Comparison of ENCODE assay signal across 19 mouse cellular contexts in the genomic region with DNA sequence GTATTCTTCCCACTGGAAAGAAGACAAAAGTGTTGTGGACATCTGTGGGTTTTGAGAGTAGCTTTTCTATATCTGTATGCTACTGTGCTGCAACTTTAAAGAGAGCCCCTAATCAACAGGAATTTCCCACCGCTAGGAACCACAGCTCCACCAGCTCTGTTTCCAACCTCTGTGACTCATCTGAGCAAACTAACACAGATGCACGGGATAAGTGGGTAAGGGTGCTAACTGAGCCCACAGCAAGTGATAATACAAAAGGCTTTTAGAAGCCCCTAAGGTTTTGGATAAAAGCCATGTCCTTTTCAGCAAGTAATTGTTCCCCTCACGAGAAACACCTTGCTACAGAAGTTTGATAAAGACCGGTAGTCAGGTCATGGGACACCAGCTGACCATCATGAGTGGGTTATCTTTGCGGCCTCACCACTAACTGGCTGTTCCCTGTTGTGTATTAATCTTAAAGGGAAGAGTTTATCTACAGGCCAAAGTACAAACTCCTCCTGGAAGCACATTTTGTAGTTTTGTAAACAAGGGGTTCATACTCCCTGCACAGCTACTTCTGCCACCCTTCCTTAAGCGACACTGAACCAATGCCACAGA. TPM values are rescaled to one million over a fixed set of nuclear protein-coding genes. Genes with fewer than 3 reads are reported as not detected.
DNase-seq lines count a peak whose midpoint lies in the region; ATAC-seq and TF ChIP-seq lines count a peak whose summit lies in the region.
"Had no signal": no experiment of that assay in that cellular context is flagged by ENCODE, and none has a peak within 500 bp of the region (broad histone marks: within the 10 kb centered on the region; RNA-seq: fewer than 3 reads in every experiment).

No protein-coding gene starts in this region.

- peaks cover 33% of the 10 kb centered on the region for H3K4me1 ChIP-seq in heart, embryonic 12.5 days (replicated peaks)
- peaks cover 31% of the 10 kb centered on the region for H3K4me1 ChIP-seq in heart, postnatal 0 days (ENCODE audit: control insufficient read depth, insufficient read depth)
- H3K4me1 ChIP-seq in stomach, postnatal 0 days (replicated peaks; ENCODE audit: control insufficient read depth, insufficient read depth), result no peaks in the 10 kb centered on the region
- peaks cover 2% of the 10 kb centered on the region; the same call in 1 of the 2 replicates for H3K4me1 ChIP-seq in hindbrain, embryonic 12.5 days
- H3K4me1 ChIP-seq: embryonic facial prominence, embryonic 10.5 days had no signal

- no peak for TF ChIP-seq CTCF in heart, postnatal 0 days (IDR thresholded peaks at IDR 0.05; ENCODE audit: low read depth)
- TF ChIP-seq CTCF in stomach, postnatal 0 days (IDR thresholded peaks at IDR 0.05; ENCODE audit: low read depth), result no peak

- no peaks in the 10 kb centered on the region for H3K27me3 ChIP-seq in heart, embryonic 12.5 days (replicated peaks)
- no peaks in the 10 kb centered on the region for H3K27me3 ChIP-seq in heart, postnatal 0 days (ENCODE audit: control insufficient read depth, insufficient read depth, low read length)
- no peaks in the 10 kb centered on the region for H3K27me3 ChIP-seq in stomach, postnatal 0 days (ENCODE audit: control insufficient read depth, insufficient read depth, low read length)
- no peaks in the 10 kb centered on the region for H3K27me3 ChIP-seq in hindbrain, embryonic 12.5 days
- H3K27me3 ChIP-seq: CH12.LX; forebrain, embryonic 15.5 days; Patski had no signal

- no peaks in the 10 kb centered on the region for H3K9me3 ChIP-seq in heart, embryonic 12.5 days (replicated peaks)
- H3K9me3 ChIP-seq in heart, postnatal 0 days (replicated peaks; ENCODE audit: control insufficient read depth, low read length), result no peaks in the 10 kb centered on the region
- H3K9me3 ChIP-seq in stomach, postnatal 0 days (ENCODE audit: control insufficient read depth, low read length), result no peaks in the 10 kb centered on the region
- H3K9me3 ChIP-seq in hindbrain, embryonic 12.5 days (replicated peaks), result no peaks in the 10 kb centered on the region
- H3K9me3 ChIP-seq: embryonic facial prominence, embryonic 10.5 days; forebrain, embryonic 15.5 days; limb, embryonic 10.5 days had no signal

- H3K4me2 ChIP-seq in heart, embryonic 12.5 days, result 0 out of 2 replicates have a peak overlapping the region, but pooled peaks have one; percentile 3
- H3K4me2 ChIP-seq in heart, postnatal 0 days (ENCODE audit: low read depth, low read length), result no peak overlapping the region
- no peak overlapping the region for H3K4me2 ChIP-seq in stomach, postnatal 0 days (replicated peaks; ENCODE audit: low read depth)
- H3K4me2 ChIP-seq in hindbrain, embryonic 12.5 days (replicated peaks), result no peak overlapping the region
- H3K4me2 ChIP-seq: forebrain, embryonic 15.5 days; lung, embryonic 14.5 days had no signal

- no peak overlapping the region for H3K4me3 ChIP-seq in heart, embryonic 12.5 days
- H3K4me3 ChIP-seq in heart, postnatal 0 days (ENCODE audit: low read depth, low read length), result no peak overlapping the region
- no peak overlapping the region for H3K4me3 ChIP-seq in stomach, postnatal 0 days (ENCODE audit: low read depth, low read length)
- no peak overlapping the region for H3K4me3 ChIP-seq in hindbrain, embryonic 12.5 days
- H3K4me3 ChIP-seq: embryonic facial prominence, embryonic 10.5 days; erythroblast, embryonic 14.5 days; forebrain, embryonic 15.5 days; limb, embryonic 10.5 days had no signal

- no peak overlapping the region for H3K9ac ChIP-seq in heart, embryonic 12.5 days
- H3K9ac ChIP-seq in heart, postnatal 0 days (replicated peaks; ENCODE audit: low read depth, low read length), result no peak overlapping the region
- H3K9ac ChIP-seq in stomach, postnatal 0 days (ENCODE audit: low read length), result no peak overlapping the region
- H3K9ac ChIP-seq in hindbrain, embryonic 12.5 days, result no peak overlapping the region
- H3K9ac ChIP-seq: forebrain, embryonic 15.5 days; lung, embryonic 14.5 days had no signal

- H3K36me3 ChIP-seq in heart, embryonic 12.5 days, result no peaks in the 10 kb centered on the region
- no peaks in the 10 kb centered on the region for H3K36me3 ChIP-seq in heart, postnatal 0 days (replicated peaks; ENCODE audit: control insufficient read depth, insufficient read depth, low read length)
- no peaks in the 10 kb centered on the region for H3K36me3 ChIP-seq in stomach, postnatal 0 days (ENCODE audit: control insufficient read depth, insufficient read depth, low read length)
- H3K36me3 ChIP-seq in hindbrain, embryonic 12.5 days, result no peaks in the 10 kb centered on the region
- H3K36me3 ChIP-seq: embryonic facial prominence, embryonic 10.5 days; forebrain, embryonic 15.5 days; limb, embryonic 10.5 days had no signal

- peak overlapping the region; percentile 68; the same call in 1 of the 2 replicates for H3K27ac ChIP-seq in heart, embryonic 12.5 days (ENCODE audit: poor library complexity, severe bottlenecking)
- peak overlapping the region; percentile 79 for H3K27ac ChIP-seq in heart, postnatal 0 days (ENCODE audit: low read depth)
- H3K27ac ChIP-seq in stomach, postnatal 0 days (replicated peaks), result no peak overlapping the region
- H3K27ac ChIP-seq in hindbrain, embryonic 12.5 days, result no peak overlapping the region
- H3K27ac ChIP-seq: embryonic facial prominence, embryonic 10.5 days; forebrain, embryonic 15.5 days; hindbrain, postnatal 0 days; limb, embryonic 10.5 days had no signal

- TF ChIP-seq EP300 in heart, postnatal 0 days (IDR thresholded peaks at IDR 0.05; ENCODE audit: low read depth), result peak; percentile 100
- no peak for TF ChIP-seq EP300 in stomach, postnatal 0 days (optimal IDR thresholded peaks at IDR 0.05)

- WGBS in heart, embryonic 12.5 days, result 31% methylated on average over 6 of the region's 6 CpGs
- 29% methylated on average over 6 of the region's 6 CpGs for WGBS in heart, postnatal 0 days
- 65% methylated on average over 6 of the region's 6 CpGs for WGBS in stomach, postnatal 0 days
- WGBS in hindbrain, embryonic 12.5 days, result 88% methylated on average over 6 of the region's 6 CpGs

- ATAC-seq in heart, embryonic 12.5 days (ENCODE audit: insufficient number of reproducible peaks, low FRiP score), result peak; percentile 25; the same call in 1 of the 2 replicates
- peak; percentile 90 for ATAC-seq in heart, postnatal 0 days (ENCODE audit: insufficient read depth, low read depth)
- ATAC-seq in stomach, postnatal 0 days (ENCODE audit: low FRiP score, low TSS enrichment), result peak; percentile 67
- ATAC-seq in hindbrain, embryonic 12.5 days (ENCODE audit: low FRiP score), result no peak
- ATAC-seq: forebrain, embryonic 15.5 days; hindbrain, postnatal 0 days; Patski had no signal

- peak; percentile 53 to 56 for DNase-seq in kidney, postnatal 25 days
- no peak for DNase-seq in kidney, postnatal 10 days
- DNase-seq in heart, postnatal 0 days (ENCODE audit: low spot score), result peak; percentile 73
- DNase-seq in stomach, postnatal 0 days (ENCODE audit: low spot score), result no peak
- no peak for DNase-seq in retina, postnatal 1 day
- DNase-seq: cerebellum, postnatal 25 days; lung, embryonic 14.5 days; midbrain, embryonic 14.5 days had no signal

RNA-seq across cellular contexts. Expression of a gene that starts 29.2 kb away (rescaled TPM):
- polyA plus RNA-seq in heart, embryonic 12.5 days (2016; fragmentation: Nextera tagmentation; extraction: Ambion mirVana), result 2.9 and 3.1 TPM in 2 replicates
- total RNA-seq in heart, postnatal 0 days (2014; rRNA removed; ENCODE audit: low replicate concordance), result 0.08 and 0.23 TPM in 2 replicates
- polyA plus RNA-seq in heart, postnatal 0 days (2015; fragmentation: Nextera tagmentation; extraction: Ambion mirVana), result 0.25 and 0.42 TPM in 2 replicates
- polyA plus RNA-seq in stomach, postnatal 0 days (2015; fragmentation: Nextera tagmentation; extraction: Ambion mirVana), result not detected in 2 replicates
- 0.95 and 0.96 TPM in 2 replicates for polyA plus RNA-seq in hindbrain, embryonic 12.5 days (2016; fragmentation: Nextera tagmentation; extraction: Ambion mirVana)
- total RNA-seq: CH12.LX; granulocyte monocyte progenitor cell, adult 5-6 weeks; hindbrain, postnatal 0 days; layer of hippocampus, adult 18-20 months had no signal
- polyA plus RNA-seq: erythroblast, embryonic 14.5 days; forebrain, embryonic 15.5 days; hindbrain, postnatal 0 days; lung, embryonic 14.5 days; Patski had no signal

RNA-seq across cellular contexts. Expression of a gene that starts 39.0 kb away (rescaled TPM):
- 0.28 and 0.89 TPM in 2 replicates for polyA plus RNA-seq in heart, embryonic 12.5 days (2016; fragmentation: Nextera tagmentation; extraction: Ambion mirVana)
- not detected in 2 replicates for total RNA-seq in heart, postnatal 0 days (2014; rRNA removed; ENCODE audit: low replicate concordance)
- polyA plus RNA-seq in heart, postnatal 0 days (2015; fragmentation: Nextera tagmentation; extraction: Ambion mirVana), result 0.10 TPM in 1 of 2 replicates, not detected in the other
- 0.05 TPM in 1 of 2 replicates, not detected in the other for polyA plus RNA-seq in stomach, postnatal 0 days (2015; fragmentation: Nextera tagmentation; extraction: Ambion mirVana)
- not detected in 2 replicates for polyA plus RNA-seq in hindbrain, embryonic 12.5 days (2016; fragmentation: Nextera tagmentation; extraction: Ambion mirVana)
- total RNA-seq: granulocyte monocyte progenitor cell, adult 5-6 weeks; hindbrain, postnatal 0 days; layer of hippocampus, adult 18-20 months had no signal
- polyA plus RNA-seq: embryonic facial prominence, embryonic 10.5 days; erythroblast, embryonic 14.5 days; forebrain, embryonic 15.5 days; hindbrain, postnatal 0 days; limb, embryonic 10.5 days; midbrain, embryonic 14.5 days; Patski had no signal

RNA-seq across cellular contexts. Expression of a gene that starts 45.1 kb away (rescaled TPM):
- polyA plus RNA-seq in heart, embryonic 12.5 days (2016; fragmentation: Nextera tagmentation; extraction: Ambion mirVana), result 0.45 and 0.49 TPM in 2 replicates
- total RNA-seq in heart, postnatal 0 days (2014; rRNA removed; ENCODE audit: low replicate concordance), result 1.4 TPM in 1 of 2 replicates, not detected in the other
- polyA plus RNA-seq in heart, postnatal 0 days (2015; fragmentation: Nextera tagmentation; extraction: Ambion mirVana), result not detected in 2 replicates
- not detected in 2 replicates for polyA plus RNA-seq in stomach, postnatal 0 days (2015; fragmentation: Nextera tagmentation; extraction: Ambion mirVana)
- polyA plus RNA-seq in hindbrain, embryonic 12.5 days (2016; fragmentation: Nextera tagmentation; extraction: Ambion mirVana), result not detected in 2 replicates
- total RNA-seq: CH12.LX; granulocyte monocyte progenitor cell, adult 5-6 weeks; hindbrain, postnatal 0 days; layer of hippocampus, adult 18-20 months had no signal
- polyA plus RNA-seq: embryonic facial prominence, embryonic 10.5 days; erythroblast, embryonic 14.5 days; forebrain, embryonic 15.5 days; hindbrain, postnatal 0 days; limb, embryonic 10.5 days; lung, embryonic 14.5 days; midbrain, embryonic 14.5 days; Patski had no signal

RNA-seq across cellular contexts. Expression of a gene that starts 50.8 kb away (rescaled TPM):
- 0.36 and 0.55 TPM in 2 replicates for polyA plus RNA-seq in heart, embryonic 12.5 days (2016; fragmentation: Nextera tagmentation; extraction: Ambion mirVana)
- total RNA-seq in heart, postnatal 0 days (2014; rRNA removed; ENCODE audit: low replicate concordance), result not detected in 2 replicates
- polyA plus RNA-seq in heart, postnatal 0 days (2015; fragmentation: Nextera tagmentation; extraction: Ambion mirVana), result not detected in 2 replicates
- polyA plus RNA-seq in stomach, postnatal 0 days (2015; fragmentation: Nextera tagmentation; extraction: Ambion mirVana), result not detected in 2 replicates
- 0.48 and 0.57 TPM in 2 replicates for polyA plus RNA-seq in hindbrain, embryonic 12.5 days (2016; fragmentation: Nextera tagmentation; extraction: Ambion mirVana)
- total RNA-seq: CH12.LX; granulocyte monocyte progenitor cell, adult 5-6 weeks; hindbrain, postnatal 0 days; layer of hippocampus, adult 18-20 months had no signal
- polyA plus RNA-seq: embryonic facial prominence, embryonic 10.5 days; forebrain, embryonic 15.5 days; hindbrain, postnatal 0 days; limb, embryonic 10.5 days; lung, embryonic 14.5 days; midbrain, embryonic 14.5 days; Patski had no signal

RNA-seq across cellular contexts. Expression of a gene that starts 56.8 kb away (rescaled TPM):
- 0.32 TPM in 1 of 2 replicates, not detected in the other for polyA plus RNA-seq in heart, embryonic 12.5 days (2016; fragmentation: Nextera tagmentation; extraction: Ambion mirVana)
- not detected in 2 replicates for total RNA-seq in heart, postnatal 0 days (2014; rRNA removed; ENCODE audit: low replicate concordance)
- not detected in 2 replicates for polyA plus RNA-seq in heart, postnatal 0 days (2015; fragmentation: Nextera tagmentation; extraction: Ambion mirVana)
- polyA plus RNA-seq in stomach, postnatal 0 days (2015; fragmentation: Nextera tagmentation; extraction: Ambion mirVana), result not detected in 2 replicates
- 0.33 TPM in 1 of 2 replicates, not detected in the other for polyA plus RNA-seq in hindbrain, embryonic 12.5 days (2016; fragmentation: Nextera tagmentation; extraction: Ambion mirVana)
- total RNA-seq: CH12.LX; granulocyte monocyte progenitor cell, adult 5-6 weeks; hindbrain, postnatal 0 days; layer of hippocampus, adult 18-20 months had no signal
- polyA plus RNA-seq: embryonic facial prominence, embryonic 10.5 days; erythroblast, embryonic 14.5 days; forebrain, embryonic 15.5 days; hindbrain, postnatal 0 days; lung, embryonic 14.5 days; midbrain, embryonic 14.5 days; Patski had no signal

Comparison
In these comparisons a context has a peak if more than half of its experiments do, and no peak if none do; other contexts are left out.
1. DNase-seq: peak in kidney, postnatal 25 days (2 of 2) and heart, postnatal 0 days (single experiment); none in kidney, postnatal 10 days (single experiment), stomach, postnatal 0 days (single experiment) and retina, postnatal 1 day (single experiment).
2. H3K27ac ChIP-seq: peak in heart, embryonic 12.5 days (single experiment) and heart, postnatal 0 days (single experiment); none in stomach, postnatal 0 days (single experiment) and hindbrain, embryonic 12.5 days (single experiment).